Mouse (Mus musculus): ENCODE measurements around the gene Gfm2.

The Gfm2 gene

GRCm38 (mm10) chr13:97227795-97228194 is 90.1 kb downstream of the Gfm2 start:
- 95% methylated on average over 3 of the region's 3 CpGs for WGBS

DNA sequence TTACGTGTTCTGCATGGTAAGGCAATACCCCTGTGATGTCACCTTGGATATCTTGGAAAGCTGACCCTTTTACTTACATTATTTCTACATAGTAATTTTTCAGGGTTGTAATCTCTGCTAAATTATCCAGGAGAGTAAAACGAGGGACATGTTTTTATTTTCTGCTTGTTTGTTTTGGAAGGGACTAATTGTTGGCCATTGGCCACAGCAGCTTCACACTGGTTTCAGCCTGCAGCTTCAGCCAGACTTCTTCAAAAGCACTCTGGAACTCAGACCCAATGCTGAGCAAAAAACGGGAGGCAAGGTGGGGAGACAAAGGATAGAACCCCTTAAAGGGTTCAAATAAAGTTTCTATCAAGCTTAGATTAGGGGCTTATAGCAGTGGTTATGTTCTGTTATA is 92.4 kb downstream of the Gfm2 start:
- 71% methylated on average over 3 of the region's 3 CpGs for WGBS
